Mouse (Mus musculus) cerebellum, adult (tissue): ENCODE measurements around the gene Cfh.
"Not testable (repeated sequence)": the region's sequence is repeated elsewhere in the genome, so short reads cannot be mapped to it uniquely, and the experiment has no call there.

Source experiments
- ATAC-seq: cut with Nextera tagmentation; 2 replicates; pipeline ENCODE4 v1.9.2; 2017; ENCODE audit warnings: mild to moderate bottlenecking, moderate library complexity, mixed read lengths; ENCODE audit not compliant: insufficient number of reproducible peaks, low FRiP score, low TSS enrichment

Gene Cfh

GRCm38 (mm10) chr1:140183664-140184063, at the start of gene Cfh:
TSS of gene Cfh (minus strand) at chr1:140183764.
- ATAC-seq = not testable (repeated sequence)

GRCm38 (mm10) chr1:140226673-140227072, 43.1 kb upstream of the Cfh start:
- no peak for ATAC-seq

GRCm38 (mm10) chr1:140225221-140225620, 41.7 kb upstream of the Cfh start:
- no peak for ATAC-seq

- ATAC-seq = no peak
Measured at GRCm38 (mm10) chr1:140205329-140205728, 21.8 kb upstream of the Cfh start.

- not testable (repeated sequence) for ATAC-seq
Measured at GRCm38 (mm10) chr1:140188500-140188899, 4.9 kb upstream of the Cfh start.

GRCm38 (mm10) chr1:140183208-140183607, 356 bp downstream of the Cfh start:
- ATAC-seq = no peak

- no peak for ATAC-seq
Measured at GRCm38 (mm10) chr1:140180125-140180524, 3.4 kb downstream of the Cfh start.

- no peak for ATAC-seq
Measured at GRCm38 (mm10) chr1:140175442-140175841, 8.1 kb downstream of the Cfh start.

- ATAC-seq = no peak
Measured at GRCm38 (mm10) chr1:140171581-140172154, 11.9 kb downstream of the Cfh start.

GRCm38 (mm10) chr1:140158970-140159369, 24.6 kb downstream of the Cfh start:
- ATAC-seq = no peak

- ATAC-seq = no peak
Measured at GRCm38 (mm10) chr1:140069471-140069870, 114.1 kb downstream of the Cfh start.
